Mouse (Mus musculus) left cerebral cortex, adult 6 months (tissue): Measurements from ENCODE around the gene Rgs7. TPM values are rescaled to one million over a fixed set of nuclear protein-coding genes. Genes with fewer than 3 reads are reported as not detected.

Source experiments
- long read RNA-seq, 2 experiments: library from polyadenylated mRNA; unstranded; transcript quantifications; one replicate each; pipeline ENCODE4 v2.0.0; 2019 to 2020
- polyA plus RNA-seq: library from polyadenylated mRNA; unstranded; fragments of <200 nt; fragmentation: Nextera tagmentation; gene quantifications from 2 replicates; pipeline ENCODE4 v1.2.3, GENCODE M21; 2021

The Rgs7 gene
- polyA plus RNA-seq: 42.1 and 83.8 TPM in 2 replicates
- long read RNA-seq, experiment 1, partial matches to known transcripts: 22 of 36 reads
- long read RNA-seq, experiment 1, other reads (novel, unspliced or antisense): 14 of 36 reads
- long read RNA-seq, experiment 2, partial matches to known transcripts: 27 of 49 reads
- long read RNA-seq, experiment 2, other reads (novel, unspliced or antisense): 22 of 49 reads

GRCm38 (mm10) chr1:175491861-175492682 is at the start of gene Rgs7:
Gene Rgs7 (minus strand): TSS chr1:175492500.

Other genes starting within 250 kb of the Rgs7 start
- 0.14 and 0.15 TPM in 2 replicates for gene Kmo, start 127.9 kb upstream of the Rgs7 start, polyA plus RNA-seq
- gene Fh1, start 133.1 kb upstream of the Rgs7 start, polyA plus RNA-seq: 125 and 170 TPM in 2 replicates
- gene Opn3, start 200.3 kb upstream of the Rgs7 start, polyA plus RNA-seq: 5.5 and 6.8 TPM in 2 replicates
- 1.0 and 1.7 TPM in 2 replicates for gene Chml, start 200.4 kb upstream of the Rgs7 start, polyA plus RNA-seq
- gene Wdr64, start 206.1 kb upstream of the Rgs7 start, polyA plus RNA-seq: not detected in 2 replicates